Mouse (Mus musculus) frontal cortex, postnatal 36 days (tissue): ENCODE data around the gene Cdk5rap1.
"Not testable (repeated sequence)": the region's sequence is repeated elsewhere in the genome, so short reads cannot be mapped to it uniquely, and the experiment has no call there.

Experiments
- DNase-seq, 2 experiments: peaks; one replicate each; pipeline ENCODE4 v3.0.0; 2022; ENCODE audit warnings: low spot score in 2 of 2

Gene Cdk5rap1

GRCm38 (mm10) chr2:154374807-154375601, 2.2 kb upstream of the Cdk5rap1 start:
- DNase-seq, result peak in 1 of 2 experiments; percentile 45

DNA sequence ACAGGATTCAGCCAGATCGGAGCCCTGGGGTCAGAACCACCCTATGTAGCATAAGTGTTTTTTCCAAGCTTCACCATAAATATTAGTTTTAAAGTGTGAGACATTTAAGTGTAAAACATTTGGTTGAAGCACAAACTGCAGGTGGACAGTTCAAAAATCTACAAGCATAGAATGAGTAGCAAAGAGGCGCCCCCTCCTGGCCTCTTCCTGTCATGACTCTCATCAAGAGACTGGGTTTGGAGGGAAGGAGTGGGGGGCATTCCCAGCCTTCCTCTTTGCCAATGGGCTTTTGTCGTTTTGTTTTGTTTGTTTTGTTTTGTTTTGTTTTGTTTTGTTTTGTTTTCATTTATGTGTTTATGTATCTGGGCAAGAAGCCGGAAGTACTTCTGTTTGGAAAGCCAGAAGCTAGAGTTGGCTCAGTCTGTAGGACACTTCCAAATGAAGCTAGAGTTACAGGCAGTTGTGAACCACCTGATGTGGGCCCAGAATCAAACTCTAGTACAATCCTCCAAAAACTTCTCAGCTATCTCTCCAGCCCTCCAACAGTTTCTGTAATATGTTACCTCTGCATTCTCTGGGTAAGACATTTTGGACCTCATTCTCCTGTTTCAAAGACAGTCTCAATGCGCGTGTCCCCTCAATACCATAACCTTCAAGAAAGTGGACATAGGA, 1.3 kb upstream of the Cdk5rap1 start:
- peak; percentile 61 to 76 for DNase-seq

- DNase-seq, result peak; percentile 83 to 87
These were observed 520 bp downstream of the Cdk5rap1 start for GRCm38 (mm10) chr2:154372151-154372829.

DNA sequence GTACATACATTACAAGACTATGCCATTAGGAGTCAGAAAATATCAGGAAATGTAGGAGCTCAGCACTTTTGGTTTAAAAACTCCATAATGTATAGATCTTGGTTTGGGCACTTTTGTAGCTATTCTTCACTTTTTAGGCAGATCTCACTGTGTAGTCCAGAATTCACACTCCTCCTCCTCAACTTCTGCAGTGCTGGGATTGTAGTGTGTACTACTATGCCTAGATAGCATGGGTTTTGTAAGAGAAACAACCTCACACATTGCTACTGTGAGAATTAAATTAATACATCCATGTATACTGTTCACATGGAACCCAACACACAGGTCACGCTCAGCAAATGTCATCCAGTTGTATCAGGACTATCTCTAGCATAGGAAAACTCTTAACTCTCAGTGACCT, 5.3 kb downstream of the Cdk5rap1 start:
- peak in 1 of 2 experiments; percentile 55 for DNase-seq

GRCm38 (mm10) chr2:154354000-154354425, 18.8 kb downstream of the Cdk5rap1 start:
- not testable (repeated sequence) for DNase-seq

DNA sequence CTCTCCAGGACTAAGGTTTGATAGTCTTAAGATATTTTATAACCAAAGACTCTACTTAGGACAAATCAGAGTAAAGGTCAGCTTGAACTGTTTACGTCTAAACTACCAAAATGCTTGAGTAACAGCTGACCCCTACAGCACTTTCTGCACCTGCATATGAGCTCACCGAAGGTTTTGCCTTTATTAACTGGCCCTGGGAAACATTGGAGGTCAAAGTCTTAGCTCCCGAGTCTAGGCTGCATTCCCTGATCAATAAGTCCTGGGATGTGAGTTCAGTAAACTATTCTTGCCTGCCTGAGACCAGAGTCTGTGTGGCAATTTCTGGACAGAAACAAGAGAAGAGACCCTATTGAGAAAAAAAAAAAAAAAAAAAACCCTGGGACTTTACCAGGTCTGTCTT, 24.7 kb downstream of the Cdk5rap1 start:
- no peak for DNase-seq

DNA sequence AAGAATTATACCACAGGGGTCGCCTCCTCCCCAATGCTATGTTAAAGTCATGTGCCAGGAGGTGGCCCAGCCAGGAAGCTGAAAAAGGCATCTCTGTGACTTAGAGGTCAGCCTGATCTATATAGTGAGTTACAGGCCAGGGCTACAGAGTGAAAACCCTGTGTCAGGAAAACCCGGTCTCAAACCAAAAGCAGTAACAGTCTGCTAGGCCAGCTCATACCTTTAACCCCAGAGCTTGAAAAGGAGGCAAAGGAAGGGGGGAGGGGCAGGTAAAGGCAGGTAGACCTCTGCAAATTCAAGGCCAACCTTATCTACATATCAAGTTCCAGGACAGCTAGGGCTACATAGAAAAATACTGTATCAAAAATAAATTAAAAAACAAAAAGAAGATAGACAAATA, 33.5 kb downstream of the Cdk5rap1 start:
- no peak for DNase-seq

GRCm38 (mm10) chr2:154338161-154338560, 34.6 kb downstream of the Cdk5rap1 start:
- no peak for DNase-seq

DNA sequence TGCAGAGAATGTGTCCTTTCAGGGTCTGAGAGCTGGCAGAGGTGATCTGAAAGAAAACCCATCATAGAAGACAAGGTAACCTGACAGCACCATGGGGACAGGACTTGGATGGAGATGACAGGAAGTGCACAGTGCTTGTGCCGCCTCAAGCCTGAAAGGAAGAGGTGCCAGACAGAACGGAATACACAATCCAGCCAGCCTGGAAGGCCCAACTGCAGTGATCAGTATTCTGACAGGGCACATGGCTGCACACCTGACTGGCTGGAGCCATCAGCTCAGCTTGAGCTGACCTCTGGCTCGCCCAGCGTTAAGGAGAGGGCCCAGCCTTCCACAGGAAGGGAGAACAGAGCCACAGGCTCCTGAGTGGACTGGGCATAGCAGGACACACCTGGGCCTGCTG, 37.2 kb downstream of the Cdk5rap1 start:
- no peak for DNase-seq

DNA sequence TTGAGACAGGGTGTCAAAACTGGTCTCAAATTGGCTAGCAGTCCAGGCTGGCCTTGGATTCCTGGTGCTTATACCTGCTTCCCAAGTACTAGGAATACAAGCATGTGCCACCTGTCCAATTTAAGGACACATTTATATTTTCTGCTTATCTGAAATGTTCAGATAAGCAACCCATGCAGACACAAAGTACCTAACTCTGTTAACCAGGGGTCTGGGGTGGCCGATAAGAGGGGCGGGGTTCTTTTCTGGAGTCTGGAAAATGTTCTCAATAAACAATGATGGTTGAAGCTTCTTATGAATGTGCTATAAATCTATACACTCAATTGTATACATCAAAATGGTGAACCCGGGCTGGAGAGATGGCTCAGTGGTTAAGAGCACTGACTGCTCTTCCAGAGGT, 46.0 kb downstream of the Cdk5rap1 start:
- DNase-seq, result no peak

DNA sequence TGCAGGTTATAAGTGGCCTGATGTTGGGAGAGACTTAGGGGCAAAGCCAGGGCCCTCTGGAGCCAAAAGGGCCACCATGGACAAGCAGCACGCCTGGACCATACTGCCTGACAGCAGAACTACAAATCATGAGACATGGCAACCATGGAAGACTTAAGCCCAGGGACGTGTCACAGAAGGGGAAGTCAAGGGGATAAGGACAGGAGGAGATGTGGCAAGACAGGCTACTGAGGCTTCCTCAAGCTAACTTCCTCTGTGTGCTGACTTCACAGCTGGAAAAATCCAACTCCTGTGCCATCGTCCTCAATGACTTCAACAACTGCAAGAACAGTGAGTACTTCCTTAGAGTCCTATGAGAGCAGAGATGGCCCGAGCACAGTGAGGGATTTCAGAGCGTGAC, 59.0 kb downstream of the Cdk5rap1 start:
- not testable (repeated sequence) for DNase-seq

DNA sequence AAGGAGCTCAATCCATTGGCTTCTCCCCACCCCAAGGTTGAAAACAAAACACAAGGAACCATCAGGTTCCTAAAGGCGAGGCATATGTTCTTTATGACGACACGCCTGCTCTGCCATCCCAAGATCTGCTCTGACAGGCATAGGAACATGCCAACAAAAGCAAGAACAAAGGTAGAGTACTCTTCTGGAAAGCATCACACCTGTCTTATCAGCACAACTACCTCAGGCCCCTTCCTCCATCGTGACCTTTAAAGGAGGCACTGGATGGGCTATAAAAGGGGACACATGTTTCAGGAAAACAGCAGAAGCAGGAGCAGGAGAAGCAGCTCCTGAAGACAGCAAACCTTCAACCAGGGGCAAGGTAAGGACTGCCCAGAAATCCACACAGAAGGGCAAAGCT, 65.9 kb downstream of the Cdk5rap1 start, which contains the start of gene Bpifb9b:
Gene Bpifb9b (plus strand): TSS at position 301 of the 400 bp plus-strand sequence.
- not testable (repeated sequence) for DNase-seq

DNA sequence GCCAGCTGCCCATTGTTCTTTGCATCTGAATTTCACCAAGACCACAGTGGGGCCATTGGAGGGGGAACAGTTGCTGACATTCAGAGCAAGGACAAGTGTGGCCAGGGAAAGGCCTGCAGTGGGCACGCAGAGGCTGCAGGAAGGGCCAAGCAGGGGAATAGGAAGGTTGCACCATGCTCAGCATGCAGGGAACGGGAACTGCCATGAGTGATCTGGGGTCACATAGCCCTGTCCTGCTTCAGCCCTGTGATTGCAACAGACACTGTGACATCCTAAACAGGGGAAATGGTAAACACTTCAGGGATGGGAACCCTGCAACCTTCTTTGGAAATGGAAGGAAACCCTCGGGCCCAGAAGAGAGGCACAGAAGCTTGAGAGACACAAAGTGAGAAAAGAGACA, 68.2 kb downstream of the Cdk5rap1 start:
- not testable (repeated sequence) for DNase-seq

- DNase-seq, result no peak
These were observed 71.0 kb downstream of the Cdk5rap1 start for GRCm38 (mm10) chr2:154301763-154302162.

DNA sequence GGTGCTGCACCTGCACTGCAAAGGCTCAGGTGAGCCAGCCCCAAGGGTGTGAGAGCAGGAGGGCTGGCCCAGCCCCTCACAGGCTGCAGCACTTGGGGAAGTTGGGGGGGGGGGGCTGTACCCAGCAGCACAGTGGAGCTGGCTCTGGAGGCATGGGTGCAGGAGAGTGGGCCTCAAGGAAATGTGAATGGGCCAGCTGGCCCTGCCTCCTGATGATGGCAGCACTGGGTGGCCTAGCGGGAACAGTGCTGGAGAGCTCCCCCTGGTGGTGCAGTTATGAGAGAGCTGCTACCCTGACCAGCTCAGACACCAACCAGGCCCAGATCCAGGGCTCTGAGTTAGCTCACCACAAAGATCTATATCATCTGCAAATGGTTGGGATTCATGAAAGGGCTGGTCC, 72.3 kb downstream of the Cdk5rap1 start:
- DNase-seq, result peak; percentile 27 to 32

DNA sequence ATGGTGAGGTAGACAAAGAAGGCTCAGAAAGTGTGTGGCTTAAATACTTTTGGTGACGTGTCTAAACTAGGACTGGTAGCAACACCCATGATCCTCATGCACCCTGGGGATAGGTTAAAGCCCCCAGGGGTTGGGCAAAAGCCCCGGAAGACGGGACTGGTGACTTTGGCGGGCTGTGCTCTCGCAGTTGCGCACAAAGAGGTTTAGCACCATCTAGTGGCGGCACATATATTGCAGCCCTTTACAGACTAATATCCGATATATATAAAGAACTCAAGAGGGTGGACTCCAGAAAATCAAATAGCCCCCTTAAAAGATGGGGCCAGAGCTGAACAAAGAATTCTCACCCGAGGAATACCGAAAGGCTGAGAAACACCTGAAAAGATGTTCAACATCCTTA, 78.1 kb downstream of the Cdk5rap1 start:
- DNase-seq, result peak; percentile 43 to 60

- DNase-seq, result no peak
These were observed 80.0 kb downstream of the Cdk5rap1 start for GRCm38 (mm10) chr2:154292833-154293232.

- DNase-seq, result not testable (repeated sequence)
These were observed 80.9 kb downstream of the Cdk5rap1 start for GRCm38 (mm10) chr2:154291866-154292265.
